Comparison of ENCODE assay signal across 13 mouse cellular contexts in the genomic region with DNA sequence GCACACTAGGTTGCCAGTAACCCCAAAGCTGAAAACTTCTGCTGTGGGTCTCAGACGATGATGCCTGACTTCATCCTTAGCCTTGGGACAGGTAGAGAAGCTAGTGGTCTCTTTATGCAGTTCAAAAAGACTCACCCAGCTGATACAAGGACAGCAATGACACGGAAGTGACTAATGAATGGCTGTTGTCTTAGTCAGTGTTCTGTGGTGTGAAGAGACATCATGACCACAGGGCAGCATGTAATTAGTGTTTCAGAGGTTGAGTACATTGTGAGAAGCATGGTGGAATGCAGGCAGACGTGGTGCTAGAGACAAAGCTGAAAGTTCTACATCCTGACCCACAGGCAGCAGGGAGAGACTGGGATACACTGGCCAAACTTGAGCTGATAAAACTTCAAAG. TPM values are rescaled to one million over a fixed set of nuclear protein-coding genes. Genes with fewer than 3 reads are reported as not detected.
"Had no signal": no experiment of that assay in that cellular context is flagged by ENCODE, and none has a peak within 500 bp of the region (broad histone marks: within the 10 kb centered on the region; RNA-seq: fewer than 3 reads in every experiment).

No protein-coding gene starts in this region.

- H3K27ac ChIP-seq: kidney, embryonic 15.5 days; left cerebral cortex, adult 2 months; liver, embryonic 13.5 days; lung, embryonic 15.5 days; macrophage; midbrain, embryonic 13.5 days; neural tube, embryonic 15.5 days; stomach, postnatal 0 days had no signal

- DNase-seq: liver; liver, embryonic 13.5 days; liver, postnatal 0 days; lung, postnatal 14 days; right cerebral cortex, adult 18-20 months; right cerebral cortex, postnatal 25 days had no signal

- H3K9me3 ChIP-seq: kidney, embryonic 15.5 days; liver, embryonic 13.5 days; lung, embryonic 15.5 days; midbrain, embryonic 13.5 days; neural tube, embryonic 15.5 days had no signal

- H3K36me3 ChIP-seq: kidney, embryonic 15.5 days; liver, embryonic 13.5 days; lung, embryonic 15.5 days; midbrain, embryonic 13.5 days; neural tube, embryonic 15.5 days had no signal

- H3K27me3 ChIP-seq: kidney, embryonic 15.5 days had no signal

- H3K9ac ChIP-seq: liver, postnatal 0 days had no signal

- ATAC-seq: liver, postnatal 0 days; midbrain, embryonic 13.5 days had no signal

RNA-seq across cellular contexts. Expression of gene Catsperd, which starts 39.6 kb away (rescaled TPM):
- polyA plus RNA-seq: macrophage had no signal
